Mouse (Mus musculus): ENCODE results near the gene Trmt1.

- peak; percentile 38; the same call in 1 of the 2 replicates for TF ChIP-seq EP300 (IDR thresholded peaks at IDR 0.05)
- no peak for TF ChIP-seq CTCF (IDR thresholded peaks at IDR 0.05)
These were observed 26.0 kb downstream of the Trmt1 start for GRCm38 (mm10) chr8:84711933-84712758.

Measured in lung, postnatal 0 days (tissue).